Mouse (Mus musculus): ENCODE results near the gene Fam221a.
A peak's percentile ranks its signal among the peaks of the same experiment; 100 is the strongest.

Fam221a gene

DNA sequence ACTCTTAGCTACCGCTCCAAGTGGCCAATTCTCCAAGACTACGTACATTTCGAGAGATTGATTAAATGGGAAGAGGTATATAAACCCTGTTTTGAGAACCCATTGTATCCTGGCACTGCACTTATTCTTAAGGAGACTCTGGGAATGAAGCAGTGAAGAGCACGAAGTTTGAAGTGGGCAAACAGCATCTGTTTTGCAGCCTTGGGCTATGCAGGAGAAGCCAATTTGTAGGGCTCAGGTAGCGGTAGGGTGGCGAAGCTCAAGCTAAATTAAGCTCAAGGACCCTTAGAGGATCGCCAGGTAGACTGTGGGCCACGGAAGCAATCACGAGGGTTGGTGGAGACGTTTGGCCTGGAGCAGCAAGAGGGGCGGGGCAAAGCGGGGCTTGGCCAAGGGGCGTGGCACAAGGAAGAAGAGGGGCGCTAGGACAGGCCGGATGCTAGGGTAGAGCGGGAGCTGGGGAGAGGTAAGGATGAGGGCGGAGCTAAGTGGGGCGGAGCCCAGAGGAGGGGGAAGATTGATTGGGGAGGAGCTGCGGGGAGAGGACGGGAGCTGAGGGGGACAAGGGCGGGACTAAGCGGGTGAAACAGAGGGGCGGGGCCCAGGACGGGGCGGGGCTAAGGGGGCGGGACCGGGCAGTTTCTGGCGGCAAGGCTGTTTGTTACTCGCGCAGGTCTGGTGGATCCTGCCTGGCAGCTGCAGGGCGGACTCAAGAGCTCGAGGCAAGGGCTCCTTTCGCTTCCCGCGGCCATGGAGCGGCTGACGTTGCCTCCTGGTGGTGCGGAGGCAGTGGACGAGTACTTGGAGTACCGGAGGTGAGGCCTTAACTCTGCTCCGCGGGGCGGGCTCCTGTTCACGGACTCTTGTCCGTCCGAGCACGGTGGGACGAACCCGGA, at the start of gene Fam221a:
Gene Fam221a (plus strand): TSS at position 581 of the 896 bp plus-strand sequence.
- peak; percentile 92 for DNase-seq (ENCODE audit: low spot score)

DNA sequence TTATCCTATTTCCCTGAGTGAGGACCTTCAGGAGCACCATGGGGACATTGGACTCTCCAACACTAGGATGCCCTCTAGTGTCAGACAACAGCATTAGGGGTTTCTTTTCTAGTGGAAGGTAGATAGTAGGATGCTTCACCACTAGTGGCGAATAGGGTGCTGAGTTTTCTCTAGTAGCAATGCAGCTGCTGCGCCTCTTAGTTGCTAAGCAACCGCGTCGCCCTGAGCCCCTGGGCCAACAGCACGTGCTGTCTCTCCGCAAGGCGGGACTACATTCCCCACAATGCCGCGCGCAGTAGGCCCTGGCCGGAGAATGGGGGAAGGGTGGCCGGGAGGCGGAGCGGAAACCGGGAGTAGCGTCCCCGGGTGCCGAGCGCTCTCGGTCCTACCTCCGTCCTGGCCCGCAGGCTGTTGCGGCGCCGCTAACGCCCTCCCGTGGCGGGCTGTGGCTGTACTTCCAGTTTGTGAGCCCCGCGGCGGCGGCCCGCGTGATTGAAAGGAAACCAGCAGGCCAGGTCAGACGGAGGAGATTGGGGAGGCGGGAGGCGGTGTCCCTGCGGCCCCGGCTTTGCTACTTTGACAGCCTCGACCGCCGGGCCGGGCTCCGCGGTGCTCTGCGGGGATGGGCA, 48.5 kb upstream of the Fam221a start, which contains the start of gene Ccdc126:
Gene Ccdc126 (plus strand): TSS at position 309 of the 629 bp plus-strand sequence.
- peak; percentile 99 for DNase-seq (ENCODE audit: low spot score)

DNA sequence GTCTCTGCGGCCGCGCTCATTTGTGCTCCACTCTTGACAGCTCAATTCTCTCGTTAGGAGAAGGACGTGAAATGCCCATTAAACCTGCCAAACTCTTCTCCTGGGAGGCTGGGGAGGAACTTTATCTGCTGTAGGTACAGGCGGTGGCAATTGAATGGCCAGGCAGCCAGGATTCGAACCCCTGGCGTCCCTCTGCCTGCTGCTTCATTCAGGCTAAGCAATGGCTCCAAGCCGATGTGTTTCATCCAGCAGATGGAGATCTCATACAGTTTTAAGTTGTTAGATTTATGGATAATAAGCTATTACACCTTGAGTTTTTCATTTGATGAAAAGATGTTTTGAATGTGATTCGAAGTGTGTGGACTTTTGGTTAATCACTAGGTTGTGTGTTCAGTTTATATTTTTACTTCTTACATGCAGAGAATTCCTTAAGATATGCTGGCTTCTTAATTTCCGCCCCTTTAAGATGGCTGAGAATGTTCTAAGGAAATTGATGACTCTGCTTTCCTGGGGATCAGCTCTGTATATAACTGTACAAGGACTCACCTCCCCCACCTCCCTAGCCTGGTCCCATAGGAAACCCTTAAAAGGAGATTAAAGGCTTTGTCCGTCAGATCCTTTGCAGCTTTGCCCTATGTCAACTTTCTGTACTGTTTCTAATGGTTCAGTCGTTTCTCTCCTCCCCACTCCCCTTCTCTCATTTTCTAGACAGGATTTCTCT, 47.8 kb upstream of the Fam221a start:
- DNase-seq (ENCODE audit: low spot score), result no peak

DNA sequence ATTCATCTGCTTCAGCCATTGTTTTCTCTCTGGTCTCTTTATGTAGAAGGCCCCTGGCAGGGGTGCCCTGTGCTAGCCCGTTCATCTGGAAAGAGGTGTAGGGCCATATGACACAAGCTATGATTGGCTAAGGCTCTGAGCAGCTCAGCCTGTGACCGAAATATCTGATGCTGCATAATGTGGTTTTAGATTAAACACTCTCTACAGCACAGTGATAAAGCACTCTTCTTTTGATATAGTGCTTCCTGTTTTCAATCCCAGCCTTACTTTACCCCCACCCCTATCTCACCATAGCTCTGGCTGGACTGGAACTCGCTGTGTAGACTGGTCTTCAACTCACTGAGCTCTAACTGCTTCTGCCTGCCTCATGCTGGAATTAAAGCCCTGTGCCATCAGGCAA, 46.2 kb upstream of the Fam221a start:
- no peak for DNase-seq (ENCODE audit: low spot score)

DNA sequence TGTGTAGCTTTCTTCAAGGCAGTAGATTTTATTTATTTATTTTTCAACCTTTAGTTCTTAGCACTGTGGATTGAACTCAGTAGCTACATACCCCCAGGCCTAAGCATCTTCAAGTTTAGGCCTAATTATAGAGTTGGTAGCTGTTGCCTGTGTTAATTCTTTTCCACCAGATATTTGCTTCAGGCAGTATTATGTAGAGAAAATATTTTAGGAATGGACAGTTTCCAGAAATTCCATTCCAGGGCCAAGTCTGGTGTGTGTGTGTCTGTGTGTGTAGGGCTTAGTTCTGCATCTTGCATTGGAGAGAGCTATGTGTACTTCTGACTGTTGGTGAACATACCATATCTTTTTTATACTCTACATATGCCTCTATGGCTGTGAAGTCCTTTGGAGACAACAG, 45.5 kb upstream of the Fam221a start:
- no peak for DNase-seq (ENCODE audit: low spot score)

DNA sequence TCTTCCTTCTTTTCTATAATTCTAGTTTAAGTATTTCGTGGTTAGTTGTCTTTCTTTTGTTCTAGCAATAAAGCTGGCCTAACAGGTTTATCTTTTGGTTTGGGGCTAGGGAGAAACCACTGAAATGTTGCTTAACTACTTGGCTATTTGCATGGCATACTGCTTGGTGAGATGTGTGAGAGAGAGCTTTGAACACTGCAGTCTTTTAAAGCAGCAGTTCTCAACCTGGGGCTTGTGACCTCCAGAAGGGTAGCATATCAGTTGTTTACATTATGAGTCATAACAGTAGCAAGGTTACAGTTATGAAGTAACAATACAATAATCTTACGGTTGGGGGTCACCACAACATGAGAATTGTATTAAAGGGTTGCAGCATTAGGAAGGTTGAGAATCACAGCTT, 44.6 kb upstream of the Fam221a start:
- no peak for DNase-seq (ENCODE audit: low spot score)

DNA sequence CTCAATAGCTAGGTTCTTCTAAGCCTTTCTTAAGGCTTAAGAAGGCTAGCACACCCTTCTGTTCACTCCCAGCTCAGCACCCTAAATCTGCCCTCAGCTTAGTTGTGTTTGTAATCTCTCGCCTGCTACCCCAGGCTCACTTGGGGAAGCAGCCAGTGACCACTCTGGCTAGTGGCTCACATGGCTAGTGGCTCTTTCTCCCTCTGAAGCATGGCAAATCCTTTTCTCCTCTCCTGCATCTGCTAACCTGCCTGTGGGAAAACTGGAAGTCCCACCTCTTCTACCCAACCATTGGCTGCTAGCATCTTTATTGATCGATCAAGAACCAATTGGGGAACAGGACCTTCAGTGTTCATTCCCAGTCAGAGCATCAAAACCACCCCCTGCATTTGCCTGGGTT, 43.0 kb upstream of the Fam221a start:
- DNase-seq (ENCODE audit: low spot score), result no peak

DNA sequence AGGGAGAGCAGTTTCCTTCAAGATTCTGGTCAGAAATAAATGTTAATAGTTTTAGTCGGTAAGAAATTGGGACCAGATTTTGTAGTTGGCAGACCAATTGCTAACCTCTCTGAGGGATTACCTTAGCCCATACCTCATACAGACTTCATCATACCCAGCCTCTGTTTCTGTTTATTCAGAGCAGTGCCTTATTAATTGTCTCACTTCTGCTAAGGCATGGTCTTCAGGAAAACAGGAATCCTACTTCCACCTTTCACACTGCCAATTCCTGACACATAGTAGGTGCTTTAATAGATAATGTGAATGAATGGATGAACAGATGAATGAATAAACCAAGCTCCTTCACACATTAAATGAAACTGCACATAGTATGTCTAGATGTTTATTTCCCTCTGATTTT, 42.2 kb upstream of the Fam221a start:
- no peak for DNase-seq (ENCODE audit: low spot score)

DNA sequence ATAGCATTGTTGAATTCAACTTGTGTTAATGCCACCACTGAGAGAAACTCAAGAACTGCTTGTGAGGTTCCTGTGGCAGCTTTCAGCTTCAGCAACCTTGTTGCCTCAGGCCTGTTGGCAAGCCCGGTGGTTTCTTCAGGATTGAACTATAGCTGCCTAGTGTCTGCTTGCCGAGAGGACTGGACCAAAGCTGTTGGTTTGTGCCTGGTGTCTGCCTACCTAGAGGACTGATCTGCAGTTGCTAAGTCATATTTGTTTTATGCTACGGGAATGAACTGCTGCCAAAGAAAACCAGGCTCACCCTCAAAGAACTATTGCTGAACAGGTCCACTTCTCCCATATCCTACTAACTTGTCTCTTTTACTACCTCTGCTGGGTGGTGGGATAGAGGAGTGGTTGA, 40.7 kb upstream of the Fam221a start:
- DNase-seq (ENCODE audit: low spot score), result no peak

DNA sequence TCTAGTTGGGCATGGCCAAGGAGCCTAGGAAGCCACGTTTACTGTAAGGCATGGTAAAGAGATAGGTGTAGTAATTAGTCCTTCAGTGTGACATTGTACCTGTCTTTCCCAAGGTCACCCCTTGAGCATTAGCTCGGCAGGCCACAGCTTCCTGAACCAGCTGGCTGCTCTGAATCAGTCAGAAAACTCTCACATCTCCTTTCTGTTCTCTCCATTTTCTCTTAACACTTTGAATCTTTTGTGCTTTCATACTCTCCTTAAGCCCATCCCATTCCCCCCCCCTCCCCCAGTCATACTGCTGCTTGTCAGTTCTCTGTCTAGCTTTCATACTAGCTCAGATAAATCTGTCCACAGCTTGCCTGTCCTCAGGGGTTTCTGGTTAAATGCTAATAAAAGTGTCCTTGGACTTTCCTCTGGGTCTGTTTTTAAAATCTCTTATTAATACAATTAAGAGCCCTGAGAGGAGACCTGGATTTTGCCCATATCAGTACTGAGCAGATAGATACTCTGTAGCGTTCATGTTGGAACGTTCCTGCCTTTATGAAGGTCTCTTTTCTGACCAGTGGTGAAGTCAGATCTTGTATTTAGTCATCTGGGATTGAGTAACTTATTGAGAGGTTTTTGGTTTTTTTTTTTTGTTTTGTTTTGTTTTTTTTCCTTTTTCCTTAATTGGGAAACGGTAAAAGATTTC, 36.0 kb upstream of the Fam221a start:
- DNase-seq (ENCODE audit: low spot score), result no peak

DNA sequence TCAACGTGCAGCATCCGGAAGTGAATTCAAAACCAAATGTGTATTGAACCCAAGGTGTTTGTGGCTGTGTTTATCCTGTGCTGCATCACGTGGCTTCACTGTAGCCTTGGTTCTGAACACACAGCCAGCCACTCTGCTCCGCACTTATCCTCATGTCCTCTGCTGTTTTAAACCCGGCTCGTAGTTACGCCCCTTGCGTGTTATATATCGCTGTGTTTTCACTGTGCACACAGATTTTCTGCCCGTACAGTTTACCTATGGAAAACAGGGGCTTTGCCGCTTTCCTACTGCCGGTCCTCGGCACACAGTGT, 35.5 kb upstream of the Fam221a start:
- no peak for DNase-seq (ENCODE audit: low spot score)

DNA sequence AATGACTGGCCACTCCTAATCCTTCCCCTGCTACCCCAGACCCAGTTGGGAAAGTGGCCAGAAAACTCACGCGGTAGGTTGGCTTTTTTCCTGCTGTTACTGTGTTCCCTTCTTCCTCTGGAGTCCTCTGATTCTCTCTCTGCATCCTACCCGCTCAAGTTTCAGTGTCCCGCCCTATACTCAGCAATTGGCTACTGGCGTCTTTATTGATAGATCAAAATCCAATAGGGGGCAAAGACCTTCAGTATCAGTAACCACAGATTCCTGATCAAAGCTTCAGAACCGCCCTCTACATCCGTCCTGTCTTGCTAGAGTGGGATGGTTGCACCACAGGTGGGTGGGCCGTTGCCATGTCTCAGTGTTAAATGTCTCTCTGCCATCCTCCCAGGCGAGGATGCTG, 29.0 kb upstream of the Fam221a start:
- no peak for DNase-seq (ENCODE audit: low spot score)

DNA sequence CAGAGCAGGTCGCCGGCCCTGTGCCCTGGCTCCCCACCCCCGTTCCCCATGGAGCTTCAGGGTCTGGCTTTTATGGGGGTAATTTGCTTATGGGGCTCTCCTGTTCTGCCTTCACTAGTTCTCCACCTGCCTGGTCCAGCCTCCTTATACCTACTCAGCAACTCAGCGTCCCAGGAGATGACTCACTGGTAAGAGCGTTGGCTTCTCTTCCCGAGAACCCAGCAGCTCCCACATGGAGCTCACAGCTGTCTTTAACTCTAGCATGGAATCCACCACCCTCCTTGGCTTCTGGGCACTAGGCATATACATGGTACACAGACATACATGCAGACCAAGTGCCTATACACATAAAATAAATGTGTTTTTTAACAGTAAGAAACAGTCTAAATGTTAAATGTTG, 28.4 kb upstream of the Fam221a start:
- no peak for DNase-seq (ENCODE audit: low spot score)

DNA sequence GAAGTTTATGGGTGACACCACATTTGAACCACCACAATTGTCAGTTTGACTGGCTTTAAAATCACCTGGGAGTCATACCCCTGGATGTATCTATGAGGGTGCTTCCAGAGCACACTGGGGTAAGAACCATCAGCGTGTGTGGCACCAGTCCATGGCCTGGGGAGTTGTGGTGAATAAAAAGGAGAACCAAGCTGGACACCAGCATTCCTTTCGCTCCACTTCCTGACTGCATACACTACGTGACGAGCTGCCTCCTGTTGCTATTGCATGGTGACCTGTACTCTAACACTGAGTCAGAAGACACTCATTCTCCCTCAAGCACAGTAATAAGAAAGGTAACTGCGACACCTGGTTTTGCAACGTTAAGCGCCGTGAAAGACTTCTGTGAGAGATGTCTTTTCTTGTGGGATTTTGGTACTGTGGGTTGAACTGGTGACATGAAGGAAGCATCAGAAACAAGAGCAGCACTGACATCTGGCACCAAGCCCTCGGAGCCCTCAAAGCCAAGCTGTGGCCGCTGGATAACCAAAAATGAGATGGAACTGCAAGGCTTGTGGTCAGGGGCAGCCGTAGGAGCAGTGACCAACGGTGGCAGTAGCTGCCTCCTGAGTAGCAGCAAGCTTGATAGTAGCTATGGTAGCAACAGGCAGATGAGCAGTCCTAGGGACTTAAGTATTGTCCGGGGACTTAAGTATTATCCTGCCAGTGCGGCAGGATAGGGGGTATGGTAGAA, 23.6 kb upstream of the Fam221a start:
- DNase-seq (ENCODE audit: low spot score), result no peak

DNA sequence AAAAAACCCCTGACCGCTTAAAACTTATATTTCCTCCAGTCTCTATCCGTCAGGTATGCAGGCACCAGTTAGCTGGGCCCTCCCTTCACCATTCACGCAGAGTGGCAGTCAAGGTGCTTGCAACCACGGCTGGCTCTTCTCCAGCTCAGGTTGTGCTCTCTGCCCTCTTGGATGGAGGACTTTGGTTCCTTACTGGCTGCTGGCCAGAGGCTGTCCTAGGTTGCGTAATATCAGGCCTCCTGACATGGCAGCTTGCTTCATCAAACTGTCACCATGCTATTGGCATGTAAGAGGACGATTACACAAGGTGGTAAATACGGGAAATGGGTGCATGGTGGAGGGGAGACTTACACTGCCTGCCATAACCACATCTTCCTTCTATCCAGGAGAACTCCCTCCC, 17.7 kb upstream of the Fam221a start:
- peak; percentile 21 for DNase-seq (ENCODE audit: low spot score)

DNA sequence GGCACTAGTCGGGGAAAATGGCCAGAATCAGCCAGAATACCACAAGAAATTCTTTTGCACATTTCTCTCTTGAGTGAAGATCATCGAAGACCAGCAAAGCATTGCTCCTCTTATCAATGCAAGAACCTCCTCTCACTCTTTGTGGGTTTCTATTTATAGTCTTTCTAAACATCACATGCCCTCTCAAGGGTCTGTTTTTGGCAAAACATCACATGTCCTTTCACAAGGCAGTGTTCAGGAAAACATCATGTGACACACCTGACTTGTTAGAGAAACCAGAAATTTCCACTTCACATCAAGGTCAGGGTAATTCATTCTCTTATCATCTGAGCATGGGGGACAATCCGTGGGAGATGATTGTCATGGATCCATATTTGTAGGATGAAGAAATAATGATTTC, 12.9 kb upstream of the Fam221a start:
- no peak for DNase-seq (ENCODE audit: low spot score)

DNA sequence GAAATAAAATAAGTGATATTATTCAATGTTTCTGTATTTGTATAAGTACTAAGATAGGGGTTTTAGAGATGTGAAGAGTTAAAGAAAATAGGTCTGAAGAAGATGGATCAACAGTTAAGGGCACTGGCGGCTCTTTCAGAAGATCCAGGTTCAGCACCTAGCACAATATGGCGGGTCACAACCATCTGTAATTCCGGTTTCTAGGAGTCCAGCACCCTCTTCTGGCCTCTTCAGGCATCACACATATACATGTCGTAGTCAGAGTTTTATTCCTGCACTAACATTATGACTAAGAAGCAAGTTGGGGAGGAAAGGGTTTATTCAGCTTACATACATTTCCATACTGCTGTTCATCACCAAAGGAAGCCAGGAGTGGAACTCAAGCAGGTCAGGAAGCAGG, 12.4 kb upstream of the Fam221a start:
- no peak for DNase-seq (ENCODE audit: low spot score)

DNA sequence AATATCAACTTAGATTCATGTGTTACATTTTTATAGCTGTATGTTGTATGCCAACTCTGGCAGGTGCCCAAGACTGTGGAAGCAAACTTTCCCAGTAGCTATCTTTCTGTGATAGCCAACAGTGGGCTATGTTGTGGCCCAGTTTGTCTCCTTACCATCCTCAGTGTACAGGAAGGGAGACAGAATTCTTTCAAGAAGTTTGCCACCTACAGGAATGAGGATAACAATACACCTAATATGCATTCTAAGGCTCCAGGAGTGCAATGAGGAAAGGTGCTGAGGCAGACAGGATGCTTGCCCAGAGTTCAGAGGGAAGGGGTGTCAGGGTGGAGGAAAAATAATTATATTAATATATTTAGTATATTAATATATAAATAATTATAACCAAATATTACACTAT, 7.1 kb upstream of the Fam221a start:
- no peak for DNase-seq (ENCODE audit: low spot score)

DNA sequence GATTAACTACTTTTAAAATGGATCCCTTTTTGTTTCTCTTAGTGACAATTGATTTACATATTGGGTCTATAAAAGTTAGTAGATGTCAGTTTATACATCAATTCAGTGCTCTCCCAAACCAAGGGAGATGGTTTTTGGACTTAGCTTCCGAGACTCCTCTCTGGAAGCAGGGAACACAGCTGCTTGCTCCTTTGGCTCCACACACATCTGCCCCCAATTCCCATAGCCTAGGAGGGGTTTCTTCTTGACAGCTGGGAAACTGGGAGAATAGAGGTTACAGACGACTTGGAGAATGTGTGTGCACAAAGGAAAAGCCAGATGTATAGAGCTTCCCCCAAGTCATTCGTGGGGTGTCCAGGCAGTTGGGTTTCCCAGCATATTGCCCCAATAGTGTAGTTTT, 673 bp downstream of the Fam221a start:
- no peak for DNase-seq (ENCODE audit: low spot score)

DNA sequence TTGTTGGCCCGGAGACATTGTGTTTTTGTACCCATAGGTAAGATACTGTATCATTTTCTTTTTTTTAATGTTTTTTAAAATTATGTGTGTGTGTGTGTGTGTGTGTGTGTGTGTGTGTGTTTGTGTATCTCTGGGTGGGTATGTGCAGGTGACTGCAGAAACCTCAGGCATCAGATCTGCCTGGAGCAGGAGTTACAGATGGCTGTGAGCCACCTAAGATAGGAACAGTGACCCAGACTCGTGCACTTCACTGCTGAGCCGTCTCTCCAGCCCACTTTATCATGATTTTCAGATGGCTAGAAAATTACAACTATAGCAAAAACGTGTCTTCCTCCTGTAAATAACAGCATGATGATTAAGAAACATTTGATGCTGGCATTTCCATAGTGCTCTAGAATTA, 5.2 kb downstream of the Fam221a start:
- no peak for DNase-seq (ENCODE audit: low spot score)

DNA sequence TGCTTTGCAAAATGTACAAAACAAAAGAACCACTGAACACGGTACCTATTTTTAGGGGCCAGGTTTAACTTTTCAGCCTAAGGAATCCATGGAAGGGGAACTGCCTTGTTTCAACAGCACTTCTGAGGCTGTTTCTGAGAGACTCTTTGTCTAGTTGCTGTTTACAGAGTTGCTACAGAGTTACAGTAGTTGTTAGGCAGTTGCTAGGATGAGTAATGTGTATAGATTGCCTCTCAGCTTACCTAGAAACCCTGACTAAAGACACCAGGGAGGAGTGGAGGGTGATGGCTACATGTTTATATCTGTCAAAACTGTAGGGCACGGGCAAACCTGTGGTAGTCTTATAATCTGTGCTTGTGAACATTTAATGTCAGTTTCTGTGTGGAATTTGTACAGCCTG, 6.4 kb downstream of the Fam221a start:
- DNase-seq (ENCODE audit: low spot score), result no peak

DNA sequence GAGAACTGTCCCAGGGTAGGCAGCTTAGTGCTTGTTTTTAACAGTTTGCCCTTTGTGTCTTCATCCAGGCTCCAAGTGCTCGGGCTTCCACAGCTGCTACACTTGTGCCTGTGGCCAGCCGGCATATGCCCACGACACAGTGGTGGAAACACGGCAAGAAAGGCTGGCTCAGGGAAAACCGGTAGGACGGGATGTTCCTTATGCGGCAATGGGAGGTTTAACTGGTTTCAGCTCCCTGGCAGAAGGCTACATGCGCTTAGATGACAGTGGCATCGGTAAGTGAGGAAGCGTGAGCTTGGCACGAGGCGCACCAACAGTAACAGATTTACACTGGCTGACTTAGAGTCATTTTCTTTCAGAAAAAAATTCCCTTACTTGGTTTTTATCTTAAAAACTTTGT, 10.8 kb downstream of the Fam221a start:
- DNase-seq (ENCODE audit: low spot score), result peak; percentile 64
